Mouse (Mus musculus) hindbrain, embryonic 16.5 days (tissue): ENCODE results near the gene Aatk. TPM values are rescaled to one million over a fixed set of nuclear protein-coding genes. Genes with fewer than 3 reads are reported as not detected.
A peak's percentile ranks its signal among the peaks of the same experiment; 100 is the strongest.

Source experiments
- ATAC-seq: fragments of 200-750 bp; cut with Nextera tagmentation; 2 replicates; pipeline ENCODE4 v1.8.0; 2017; ENCODE audit warnings: moderate TSS enrichment, moderate library complexity
- H3K27ac ChIP-seq: fragments of 300-500 bp; sonication (generic); 2 replicates; pipeline ENCODE4 v1.5.1; 2014; ENCODE audit warnings: low read depth, mild to moderate bottlenecking, control low read depth, low read length, moderate library complexity
- H3K27me3 ChIP-seq: fragments of 300-500 bp; sonication (generic); replicated peaks from 2 replicates; pipeline ENCODE4 v1.6.1; 2014; ENCODE audit warnings: low read length; ENCODE audit not compliant: control insufficient read depth, insufficient read depth
- H3K36me3 ChIP-seq: fragments of 300-500 bp; sonication (generic); 2 replicates; pipeline ENCODE4 v1.6.1; 2014; ENCODE audit warnings: mild to moderate bottlenecking, low read length, moderate library complexity, mixed read lengths; ENCODE audit not compliant: control insufficient read depth, insufficient read depth
- H3K4me1 ChIP-seq: fragments of 300-500 bp; sonication (generic); 2 replicates; pipeline ENCODE4 v1.6.1; 2014; ENCODE audit warnings: low read depth, low read length; ENCODE audit not compliant: control insufficient read depth, insufficient read depth
- H3K4me2 ChIP-seq: fragments of 300-500 bp; sonication (generic); 2 replicates; pipeline ENCODE4 v1.6.1; 2014; ENCODE audit warnings: mild to moderate bottlenecking, low read length, control low read depth, moderate library complexity
- H3K4me3 ChIP-seq: fragments of 300-500 bp; sonication (generic); 2 replicates; pipeline ENCODE4 v1.5.1; 2014; ENCODE audit warnings: mild to moderate bottlenecking, low read length, control low read depth, moderate library complexity
- H3K9ac ChIP-seq: fragments of 300-500 bp; sonication (generic); 2 replicates; pipeline ENCODE4 v1.6.1; 2014; ENCODE audit warnings: low read depth, mild to moderate bottlenecking, control low read depth, low read length, moderate library complexity
- H3K9me3 ChIP-seq: fragments of 300-500 bp; sonication (generic); 2 replicates; pipeline ENCODE4 v1.6.1; 2014; ENCODE audit warnings: mild to moderate bottlenecking, low read length, moderate library complexity; ENCODE audit not compliant: control insufficient read depth
- WGBS: fragments of 180-500 bp; shearing (Covaris S2); extraction: QIAGEN DNeasy Blood & Tissue Kit; methylation state at CpG from one replicate; pipeline ENCODE4 v1.1.7; 2014; 5-methylcytosine and 5-hydroxymethylcytosine counted together
- polyA plus RNA-seq: library from polyadenylated mRNA; unstranded; fragments of >200 nt; fragmentation: Nextera tagmentation; extraction: Ambion mirVana; gene quantifications from 2 replicates; pipeline ENCODE4 v1.2.1, GENCODE M21; 2015

Aatk gene
- polyA plus RNA-seq, 1 experiment from 2014 or later = 35.6 TPM

- no peaks in the 10 kb centered on the region for H3K9me3 ChIP-seq
- ATAC-seq = no peak
- 75% methylated on average over 3 of the region's 3 CpGs for WGBS
- no peak overlapping the region for H3K27ac ChIP-seq
- no peak overlapping the region for H3K4me2 ChIP-seq
- H3K36me3 ChIP-seq = no peaks in the 10 kb centered on the region
- no peaks in the 10 kb centered on the region for H3K27me3 ChIP-seq
- peaks cover 4% of the 10 kb centered on the region; the same call in 1 of the 2 replicates for H3K4me1 ChIP-seq
- no peak overlapping the region for H3K9ac ChIP-seq
- no peak overlapping the region for H3K4me3 ChIP-seq
Observed at GRCm38 (mm10) chr11:120033473-120033872, 13.5 kb downstream of the Aatk start.

GRCm38 (mm10) chr11:120032052-120032451 lies 14.9 kb downstream of the Aatk start:
- H3K27me3 ChIP-seq = no peaks in the 10 kb centered on the region
- ATAC-seq = no peak
- no peak overlapping the region for H3K4me3 ChIP-seq
- no peak overlapping the region for H3K27ac ChIP-seq
- 53% methylated on average over 8 of the region's 8 CpGs for WGBS
- no peaks in the 10 kb centered on the region for H3K9me3 ChIP-seq
- H3K4me1 ChIP-seq = peaks cover 4% of the 10 kb centered on the region; the same call in 1 of the 2 replicates
- H3K4me2 ChIP-seq = no peak overlapping the region
- no peak overlapping the region for H3K9ac ChIP-seq
- no peaks in the 10 kb centered on the region for H3K36me3 ChIP-seq

- no peaks in the 10 kb centered on the region for H3K27me3 ChIP-seq
- H3K4me3 ChIP-seq = no peak overlapping the region
- no peak overlapping the region for H3K4me2 ChIP-seq
- H3K9ac ChIP-seq = no peak overlapping the region
- peak; percentile 63 for ATAC-seq
- peak overlapping the region; percentile 24 for H3K27ac ChIP-seq
- H3K4me1 ChIP-seq = peaks cover 4% of the 10 kb centered on the region; the same call in 1 of the 2 replicates
- no peaks in the 10 kb centered on the region for H3K9me3 ChIP-seq
- WGBS = 38% methylated on average over 10 of the region's 10 CpGs
- no peaks in the 10 kb centered on the region for H3K36me3 ChIP-seq
Observed at GRCm38 (mm10) chr11:120030145-120030901, 16.6 kb downstream of the Aatk start.

- Histone ChIP-seq H3K27ac (peak overlapping the region; percentile 24), H3K4me3 (no peak overlapping the region), H3K36me3 (no peaks in the 10 kb centered on the region), H3K4me1 (peaks cover 4% of the 10 kb centered on the region; the same call in 1 of the 2 replicates), H3K4me2 (no peak overlapping the region), H3K27me3 (no peaks in the 10 kb centered on the region), H3K9ac (no peak overlapping the region), H3K9me3 (no peaks in the 10 kb centered on the region)
- ATAC-seq = peak; percentile 25; the same call in 1 of the 2 replicates
- WGBS = 43% methylated on average over 9 of the region's 9 CpGs
Observed at GRCm38 (mm10) chr11:120029431-120030144, 17.4 kb downstream of the Aatk start.

- Histone ChIP-seq H3K27ac (no peak overlapping the region), H3K36me3 (no peaks in the 10 kb centered on the region), H3K9ac (no peak overlapping the region), H3K27me3 (no peaks in the 10 kb centered on the region), H3K4me3 (no peak overlapping the region), H3K9me3 (no peaks in the 10 kb centered on the region), H3K4me1 (peaks cover 4% of the 10 kb centered on the region; the same call in 1 of the 2 replicates), H3K4me2 (no peak overlapping the region)
- 61% methylated on average over 18 of the region's 18 CpGs for WGBS
- ATAC-seq = no peak
Observed at GRCm38 (mm10) chr11:120028319-120029092, 18.5 kb downstream of the Aatk start.

- Histone ChIP-seq H3K4me3 (no peak overlapping the region), H3K9ac (no peak overlapping the region), H3K4me1 (peaks cover 16% of the 10 kb centered on the region), H3K9me3 (no peaks in the 10 kb centered on the region), H3K36me3 (no peaks in the 10 kb centered on the region), H3K27me3 (no peaks in the 10 kb centered on the region), H3K27ac (no peak overlapping the region), H3K4me2 (no peak overlapping the region)
- ATAC-seq = no peak
- 73% methylated on average over 3 of the region's 3 CpGs for WGBS
Observed at GRCm38 (mm10) chr11:120026941-120027340, 20.0 kb downstream of the Aatk start.

- Histone ChIP-seq H3K9ac (peak overlapping the region; percentile 42), H3K9me3 (no peaks in the 10 kb centered on the region), H3K4me3 (no peak overlapping the region), H3K27ac (peak overlapping the region; percentile 73), H3K4me1 (peaks cover 17% of the 10 kb centered on the region), H3K4me2 (peak overlapping the region; percentile 14; the same call in 1 of the 2 replicates), H3K27me3 (no peaks in the 10 kb centered on the region), H3K36me3 (no peaks in the 10 kb centered on the region)
- ATAC-seq = peak; percentile 71
- 26% methylated on average over 12 of the region's 12 CpGs for WGBS
Observed at GRCm38 (mm10) chr11:120022841-120023240, 24.1 kb downstream of the Aatk start.

- H3K4me3 ChIP-seq = no peak overlapping the region
- no peak for ATAC-seq
- H3K27ac ChIP-seq = peak overlapping the region; percentile 73
- 46% methylated on average over 8 of the region's 8 CpGs for WGBS
- peaks cover 17% of the 10 kb centered on the region for H3K4me1 ChIP-seq
- no peak overlapping the region for H3K9ac ChIP-seq
- H3K4me2 ChIP-seq = no peak overlapping the region
- no peaks in the 10 kb centered on the region for H3K27me3 ChIP-seq
- no peaks in the 10 kb centered on the region for H3K36me3 ChIP-seq
- H3K9me3 ChIP-seq = no peaks in the 10 kb centered on the region
Observed at GRCm38 (mm10) chr11:120022216-120022615, 24.8 kb downstream of the Aatk start.

GRCm38 (mm10) chr11:120021367-120021766 lies 25.6 kb downstream of the Aatk start:
- Histone ChIP-seq H3K9me3 (no peaks in the 10 kb centered on the region), H3K4me2 (no peak overlapping the region), H3K27ac (no peak overlapping the region), H3K9ac (no peak overlapping the region), H3K27me3 (no peaks in the 10 kb centered on the region), H3K4me1 (peaks cover 17% of the 10 kb centered on the region), H3K36me3 (no peaks in the 10 kb centered on the region), H3K4me3 (no peak overlapping the region)
- ATAC-seq = no peak
- 91% methylated on average over 16 of the region's 16 CpGs for WGBS
